Comparison of ENCODE assay signal across 24 mouse cellular contexts in the genomic region with DNA sequence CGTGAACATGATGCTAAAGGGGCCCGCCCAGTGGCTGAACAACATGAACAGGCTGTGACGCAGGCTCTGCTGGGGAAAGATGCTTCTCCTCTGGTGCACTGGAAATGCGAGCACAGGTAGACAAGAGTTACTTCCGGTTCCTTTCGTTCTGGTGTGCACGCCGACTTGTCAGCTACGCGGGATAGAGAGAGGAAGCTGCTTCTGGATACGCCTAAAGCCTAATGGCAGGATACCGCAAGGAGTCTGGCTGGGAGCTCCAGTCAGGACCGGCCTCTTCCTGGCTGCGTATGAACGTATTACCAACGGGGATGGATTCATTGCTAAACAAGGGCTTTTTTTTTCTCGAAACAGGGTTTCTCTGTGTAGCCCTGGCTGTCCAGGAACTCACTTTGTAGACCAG.
"Had no signal": no experiment of that assay in that cellular context is flagged by ENCODE, and none has a peak within 500 bp of the region (broad histone marks: within the 10 kb centered on the region; RNA-seq: fewer than 3 reads in every experiment).

No protein-coding gene starts in this region.

- DNase-seq: gastrocnemius, adult 2 months; gastrocnemius, postnatal 10 days; gastrocnemius, postnatal 25 days; heart, postnatal 14 days; heart, postnatal 36 days; kidney, adult 18-20 months; kidney, adult 8-10 months; kidney, postnatal 10 days; kidney, postnatal 25 days; kidney, postnatal 4 days; layer of hippocampus, postnatal 36 days; left cerebral cortex, postnatal 4 days had no signal

- H3K9me3 ChIP-seq: heart, embryonic 10.5 days; heart, embryonic 12.5 days; hindbrain, embryonic 13.5 days; hindbrain, embryonic 15.5 days; intestine, embryonic 15.5 days; limb, embryonic 13.5 days; limb, embryonic 15.5 days; liver, embryonic 12.5 days had no signal

- H3K4me2 ChIP-seq: heart, embryonic 12.5 days; hindbrain, embryonic 13.5 days; hindbrain, embryonic 15.5 days; intestine, embryonic 15.5 days; limb, embryonic 13.5 days; limb, embryonic 15.5 days; liver, embryonic 12.5 days had no signal

- H3K27me3 ChIP-seq: heart, embryonic 12.5 days; hindbrain, embryonic 13.5 days; hindbrain, embryonic 15.5 days; intestine, embryonic 15.5 days; limb, embryonic 13.5 days; limb, embryonic 15.5 days; liver, embryonic 12.5 days had no signal

- H3K4me3 ChIP-seq: gastrocnemius, adult 2 months; heart, embryonic 10.5 days; heart, embryonic 12.5 days; hindbrain, embryonic 13.5 days; hindbrain, embryonic 15.5 days; intestine, embryonic 15.5 days; layer of hippocampus, adult 2 months; limb, embryonic 13.5 days; limb, embryonic 15.5 days; liver, embryonic 12.5 days had no signal

- H3K27ac ChIP-seq: gastrocnemius, adult 2 months; heart, embryonic 10.5 days; hindbrain, embryonic 13.5 days; hindbrain, embryonic 15.5 days; intestine, embryonic 15.5 days; layer of hippocampus, adult 2 months; limb, embryonic 13.5 days; limb, embryonic 15.5 days; liver, embryonic 12.5 days; liver, embryonic 14.5 days had no signal

- H3K9ac ChIP-seq: heart, embryonic 12.5 days; hindbrain, embryonic 13.5 days; hindbrain, embryonic 15.5 days; intestine, embryonic 15.5 days; limb, embryonic 13.5 days; limb, embryonic 15.5 days; liver, embryonic 12.5 days; liver, embryonic 14.5 days had no signal

- H3K4me1 ChIP-seq: heart, embryonic 10.5 days; heart, embryonic 12.5 days; hindbrain, embryonic 13.5 days; hindbrain, embryonic 15.5 days; intestine, embryonic 15.5 days; liver, embryonic 12.5 days had no signal

- ATAC-seq: inflammation-experienced regulatory T-cells, adult 6 months; intestine, embryonic 15.5 days; intestine, postnatal 0 days; liver, embryonic 12.5 days had no signal
